Mouse (Mus musculus) MEL (cell line): ENCODE measurements around the gene 1700018B08Rik. TPM values are rescaled to one million over a fixed set of nuclear protein-coding genes. Genes with fewer than 3 reads are reported as not detected.

Experiments used
- DNase-seq: peaks from one replicate; pipeline ENCODE4 v3.0.0; 2011; ENCODE audit warnings: low read depth, low spot score
- H3K27ac ChIP-seq: 2 replicates; pipeline ENCODE4 v1.5.1; 2012; ENCODE audit warnings: low read depth, mild to moderate bottlenecking, control low read depth, low read length, moderate library complexity; ENCODE audit not compliant: control insufficient read depth
- H3K27me3 ChIP-seq, 2 experiments: fragments of 150-350 bp in 1 of 2; sonication (generic) in 1 of 2; 2 replicates each; pipeline ENCODE4 v1.6.1; 2012; ENCODE audit warnings: low read length in 2 of 2, mild to moderate bottlenecking in 2 of 2, improper control_type of control experiment in 1 of 2, moderate library complexity in 1 of 2; ENCODE audit not compliant: insufficient read depth in 2 of 2, control insufficient read depth in 1 of 2
- H3K36me3 ChIP-seq, 2 experiments: 2 replicates each; pipeline ENCODE4 v1.6.1; 2012 to 2014; ENCODE audit warnings: low read length in 2 of 2, improper control_type of control experiment in 1 of 2, inconsistent platforms in 1 of 2, mild to moderate bottlenecking in 1 of 2; ENCODE audit not compliant: insufficient read depth in 2 of 2, control insufficient read depth in 1 of 2
- H3K4me1 ChIP-seq, 2 experiments: fragments of 150-350 bp in 1 of 2; sonication (generic) in 1 of 2; 2 replicates each; pipeline ENCODE4 v1.6.1; 2012; ENCODE audit warnings: low read length in 2 of 2, improper control_type of control experiment in 1 of 2, mild to moderate bottlenecking in 1 of 2; ENCODE audit not compliant: insufficient read depth in 2 of 2, control insufficient read depth in 1 of 2
- H3K4me3 ChIP-seq, 2 experiments: fragments of 150-350 bp in 1 of 2; sonication (generic) in 1 of 2; 2 replicates each; pipeline ENCODE4 v1.5.1; 2012; ENCODE audit warnings: low read depth in 2 of 2, low read length in 2 of 2, mild to moderate bottlenecking in 2 of 2, moderate library complexity in 2 of 2, control low read depth in 1 of 2, improper control_type of control experiment in 1 of 2; ENCODE audit not compliant: control insufficient read depth in 1 of 2, insufficient read depth in 1 of 2
- H3K79me2 ChIP-seq: 2 replicates; pipeline ENCODE4 v1.6.1; 2012; ENCODE audit warnings: mild to moderate bottlenecking, low read length, moderate library complexity; ENCODE audit not compliant: control insufficient read depth, poor library complexity, insufficient read depth
- H3K9ac ChIP-seq: 2 replicates; pipeline ENCODE4 v1.6.1; 2012; ENCODE audit warnings: low read depth, mild to moderate bottlenecking, control low read depth, low read length, moderate library complexity; ENCODE audit not compliant: control insufficient read depth, poor library complexity, severe bottlenecking
- H3K9me3 ChIP-seq: fragments of 150-350 bp; sonication (generic); replicated peaks from 2 replicates; pipeline ENCODE4 v1.6.1; 2012; ENCODE audit warnings: mild to moderate bottlenecking, low read length, improper control_type of control experiment, moderate library complexity; ENCODE audit not compliant: insufficient read depth
- BHLHE40 ChIP-seq: IDR thresholded peaks from 2 replicates; pipeline ENCODE4 v1.6.1; 2012; ENCODE audit warnings: low read depth, mild to moderate bottlenecking, inconsistent platforms, low read length, improper control_type of control experiment, borderline replicate concordance
- CHD1 ChIP-seq: IDR thresholded peaks from 2 replicates; pipeline ENCODE4 v1.6.1; 2012; ENCODE audit warnings: low read depth, mild to moderate bottlenecking, inconsistent platforms, low read length, improper control_type of control experiment
- CHD2 ChIP-seq: IDR thresholded peaks from 2 replicates; pipeline ENCODE4 v1.6.1; 2011; ENCODE audit warnings: low read length, improper control_type of control experiment
- CTCF ChIP-seq, 3 experiments: IDR thresholded peaks in 2 of 3; conservative IDR thresholded peaks in 1 of 3; 2 replicates each; pipeline ENCODE4 v1.5.1; 2011 to 2012; ENCODE audit warnings: low read length in 3 of 3, low read depth in 2 of 3, mild to moderate bottlenecking in 2 of 3, improper control_type of control experiment in 1 of 3, inconsistent platforms in 1 of 3, mixed read lengths in 1 of 3, moderate library complexity in 1 of 3; ENCODE audit not compliant: control insufficient read depth in 1 of 3, insufficient read depth in 1 of 3, poor library complexity in 1 of 3, severe bottlenecking in 1 of 3
- ELF1 ChIP-seq: IDR thresholded peaks from 2 replicates; pipeline ENCODE4 v1.6.1; 2014; ENCODE audit warnings: low read depth, mild to moderate bottlenecking, inconsistent platforms, low read length, improper control_type of control experiment, moderate library complexity
- ETS1 ChIP-seq: IDR thresholded peaks from 2 replicates; pipeline ENCODE4 v1.6.1; 2012; ENCODE audit warnings: low read depth, mild to moderate bottlenecking, inconsistent platforms, low read length, improper control_type of control experiment, moderate library complexity
- GABPA ChIP-seq: IDR thresholded peaks from 2 replicates; pipeline ENCODE4 v1.6.1; 2012; ENCODE audit warnings: low read depth, mild to moderate bottlenecking, inconsistent platforms, low read length, improper control_type of control experiment, moderate library complexity
- GATA1 ChIP-seq: IDR thresholded peaks from 2 replicates; pipeline ENCODE4 v1.6.1; 2011; ENCODE audit warnings: low read depth, low read length, improper control_type of control experiment
- JUND ChIP-seq: IDR thresholded peaks from 2 replicates; pipeline ENCODE4 v1.6.1; 2011; ENCODE audit warnings: low read depth, mild to moderate bottlenecking, improper control_type of control experiment, low read length
- KAT2A ChIP-seq: conservative IDR thresholded peaks from 2 replicates; pipeline ENCODE4 v1.6.1; 2012; ENCODE audit warnings: low read depth, low read length, improper control_type of control experiment, inconsistent platforms
- MAFK ChIP-seq: IDR thresholded peaks from 2 replicates; pipeline ENCODE4 v1.6.1; 2011; ENCODE audit warnings: low read depth, mild to moderate bottlenecking, low read length, improper control_type of control experiment, borderline replicate concordance
- MAX ChIP-seq: IDR thresholded peaks from 2 replicates; pipeline ENCODE4 v1.6.1; 2011; ENCODE audit warnings: low read length, improper control_type of control experiment
- NELFE ChIP-seq: IDR thresholded peaks from 2 replicates; pipeline ENCODE4 v1.6.1; 2011; ENCODE audit warnings: low read depth, low read length, improper control_type of control experiment
- SIN3A ChIP-seq: IDR thresholded peaks from 2 replicates; pipeline ENCODE4 v1.6.1; 2012; ENCODE audit warnings: low read length, improper control_type of control experiment, inconsistent platforms
- SMC3 ChIP-seq: IDR thresholded peaks from 2 replicates; pipeline ENCODE4 v1.6.1; 2011; ENCODE audit warnings: low read depth, low read length, improper control_type of control experiment
- TAL1 ChIP-seq: IDR thresholded peaks from 2 replicates; pipeline ENCODE4 v1.6.1; 2012; ENCODE audit warnings: mild to moderate bottlenecking, inconsistent platforms, low read length, moderate library complexity, mixed read lengths
- USF1 ChIP-seq: IDR thresholded peaks from 2 replicates; pipeline ENCODE4 v1.6.1; 2014; ENCODE audit warnings: low read depth, mild to moderate bottlenecking, inconsistent platforms, low read length, improper control_type of control experiment, moderate library complexity
- ZMIZ1 ChIP-seq: IDR thresholded peaks from 2 replicates; pipeline ENCODE4 v1.6.1; 2012; ENCODE audit warnings: low read depth, mild to moderate bottlenecking, inconsistent platforms, low read length, improper control_type of control experiment, moderate library complexity
- polyA plus RNA-seq, 2 experiments: library from polyadenylated mRNA; stranded (reverse) in 1 of 2; unstranded in 1 of 2; fragments of >175 nt in 1 of 2; fragments of >200 nt in 1 of 2; gene quantifications; 2 replicates each; pipeline versions ENCODE4 v1.2.1 to v1.2.4; 2012; ENCODE audit warnings: low replicate concordance in 2 of 2, low read depth in 1 of 2; ENCODE audit not compliant: insufficient read length in 2 of 2, insufficient read depth in 1 of 2, missing spikeins in 1 of 2
- total RNA-seq: library from RNA; depleted of rRNA; stranded (reverse); fragments of 300-350 nt; gene quantifications from 2 replicates; pipeline ENCODE4 v1.2.3, GENCODE M21; 2012; rRNA removed

The 1700018B08Rik gene
- total RNA-seq (not detected in 2 replicates), polyA plus RNA-seq (not detected)

DNA sequence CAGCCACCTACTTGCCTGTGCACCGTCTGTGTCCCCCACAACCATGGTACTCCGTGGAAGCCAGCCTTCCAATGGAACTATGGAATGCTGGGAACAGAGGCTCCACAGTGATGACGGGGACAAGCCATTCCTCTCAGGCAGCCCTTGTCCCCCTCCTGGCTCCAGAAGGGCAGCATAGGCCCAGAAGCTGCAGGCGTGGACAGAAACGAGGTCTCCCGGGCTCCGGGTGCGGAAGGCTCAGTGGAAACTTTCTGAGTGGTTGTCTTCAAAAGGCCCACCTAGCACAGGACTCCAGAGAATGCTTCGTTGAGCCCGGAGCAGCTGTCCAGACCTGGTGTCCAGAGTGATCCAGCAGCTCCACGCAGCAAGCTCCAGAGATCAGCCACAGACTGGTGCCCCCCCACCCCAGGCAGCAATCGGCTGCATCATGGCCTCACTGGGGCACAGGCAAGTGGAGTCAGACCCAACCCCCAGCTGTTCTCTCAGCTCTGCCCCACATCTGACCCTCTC, at the start of gene 1700018B08Rik:
Gene 1700018B08Rik (minus strand): TSS at position 45 of the 510 bp plus-strand sequence.
- DNase-seq = no peak
- Histone ChIP-seq H3K27me3 (no peaks in the 10 kb centered on the region), H3K4me3 (no peak within 1 kb of the TSS), H3K27ac (no peak within 1 kb of the TSS), H3K79me2 (no peaks in the 10 kb centered on the region)
- no peak for TF ChIP-seq CTCF (IDR thresholded peaks at IDR 0.05 in 2 of 3, conservative IDR thresholded peaks at IDR 0.05 in 1 of 3; ENCODE audit: control insufficient read depth in 1 of 3, insufficient read depth in 1 of 3, low read depth in 2 of 3, low read length in 3 of 3, poor library complexity in 1 of 3, severe bottlenecking in 1 of 3)
- no peak for TF ChIP-seq MAFK
- TF ChIP-seq BHLHE40 = no peak
- no peak for TF ChIP-seq CHD2
- TF ChIP-seq ZMIZ1 = no peak
- TF ChIP-seq USF1 = no peak
- TF ChIP-seq, all 39 proteins: peak for 0
- H3K9ac ChIP-seq = no peak within 1 kb of the TSS
- no peaks in the 10 kb centered on the region for H3K36me3 ChIP-seq
- H3K9me3 ChIP-seq = no peaks in the 10 kb centered on the region
- H3K4me1 ChIP-seq = no peaks in the 10 kb centered on the region

GRCm38 (mm10) chr8:121593293-121593692, 49.2 kb upstream of the 1700018B08Rik start:
- H3K79me2 ChIP-seq = peaks cover 27% of the 10 kb centered on the region
- TF ChIP-seq ELF1 = no peak
- no peak for TF ChIP-seq GABPA
- TF ChIP-seq USF1 = no peak
- TF ChIP-seq MAX = no peak
- TF ChIP-seq SIN3A = no peak
- TF ChIP-seq NELFE = no peak
- no peak for TF ChIP-seq JUND
- no peak for TF ChIP-seq GATA1
- no peak for TF ChIP-seq SMC3
- TF ChIP-seq ETS1 = no peak
- TF ChIP-seq CHD1 = no peak
- no peak for TF ChIP-seq TAL1
- no peak for TF ChIP-seq KAT2A
- H3K4me1 ChIP-seq = peaks cover 10 to 24% of the 10 kb centered on the region in 2 experiments
- H3K27ac ChIP-seq = no peak overlapping the region
- no peak overlapping the region for H3K4me3 ChIP-seq
- H3K36me3 ChIP-seq = peaks cover 2 to 20% of the 10 kb centered on the region in 2 experiments; a peak in 2 of 4 replicates
- DNase-seq = no peak
- no peaks in the 10 kb centered on the region for H3K9me3 ChIP-seq
- H3K27me3 ChIP-seq = no peaks in the 10 kb centered on the region
- H3K9ac ChIP-seq = no peak overlapping the region
